Mouse (Mus musculus): ENCODE data around the gene Pdzk1ip1. TPM values are rescaled to one million over a fixed set of nuclear protein-coding genes. Genes with fewer than 3 reads are reported as not detected.

The Pdzk1ip1 gene
- total and polyA plus RNA-seq, 3 experiments = 0.55 TPM; not detected in 2

GRCm38 (mm10) chr4:115052343-115053005, 36.0 kb upstream of the Pdzk1ip1 start:
- no peak overlapping the region for H3K27ac ChIP-seq (ENCODE audit: insufficient read depth, low read depth)

GRCm38 (mm10) chr4:115055044-115055443, 33.5 kb upstream of the Pdzk1ip1 start:
- Histone ChIP-seq H3K4me1 (ENCODE audit: control insufficient read depth in 1 of 2, insufficient read depth in 2 of 2) (no peaks in the 10 kb centered on the region), H3K79me2 (replicated peaks; ENCODE audit: control insufficient read depth, extremely low read depth, insufficient read depth, poor library complexity, severe bottlenecking) (no peaks in the 10 kb centered on the region), H3K4me3 (replicated peaks in 1 of 3; ENCODE audit: low read depth in 2 of 3, low read length in 2 of 3, poor library complexity in 1 of 3) (no peak overlapping the region), H3K27me3 (replicated peaks) (peaks cover 81% of the 10 kb centered on the region), H3K4me2 (ENCODE audit: insufficient read depth, low read depth, poor library complexity, severe bottlenecking) (no peak overlapping the region), H3K9ac (ENCODE audit: insufficient read depth, low read depth) (no peak overlapping the region), H3K36me3 (replicated peaks in 1 of 2; ENCODE audit: control insufficient read depth in 1 of 2, insufficient read depth in 1 of 2, low read length in 1 of 2) (no peaks in the 10 kb centered on the region), H3K9me3 (replicated peaks; ENCODE audit: low read length) (peaks cover 8% of the 10 kb centered on the region), H3K27ac (ENCODE audit: insufficient read depth, low read depth) (no peak overlapping the region)
- dilution Hi-C loops (cut with MboI; ENCODE audit: extremely low pct_ligation_motif_present, extremely low pct_unique_long_range_greater_than_20kb, low sequenced_read_pairs) = no loop called here
- in situ Hi-C loops (cut with MboI; ENCODE audit: low pct_ligation_motif_present, low pct_unique_long_range_greater_than_20kb, low sequenced_read_pairs) = no loop called here
- DNase-seq (ENCODE audit: extremely low read depth) = no peak
- TF ChIP-seq ZNF384 (IDR thresholded peaks at IDR 0.05; ENCODE audit: low read depth, low read length) = no peak
- TF ChIP-seq MAZ (IDR thresholded peaks at IDR 0.05; ENCODE audit: low read depth, low read length) = no peak
- TF ChIP-seq ZC3H11A (IDR thresholded peaks at IDR 0.05; ENCODE audit: low read depth, low read length) = no peak
- TF ChIP-seq KAT2A (IDR thresholded peaks at IDR 0.05; ENCODE audit: insufficient replicate concordance, low read length) = no peak

More at GRCm38 (mm10) chr4:115052343-115053005, 36.0 kb upstream of the Pdzk1ip1 start:
- H3K9ac ChIP-seq (ENCODE audit: insufficient read depth, low read depth) = no peak overlapping the region
- no peaks in the 10 kb centered on the region for H3K36me3 ChIP-seq (replicated peaks in 1 of 2; ENCODE audit: control insufficient read depth in 1 of 2, insufficient read depth in 1 of 2, low read length in 1 of 2)
- peaks cover 1 to 6% of the 10 kb centered on the region in 2 experiments; a peak in 3 of 4 replicates for H3K4me1 ChIP-seq (ENCODE audit: control insufficient read depth in 1 of 2, insufficient read depth in 2 of 2)
- dilution Hi-C loops (cut with MboI; ENCODE audit: extremely low pct_ligation_motif_present, extremely low pct_unique_long_range_greater_than_20kb, low sequenced_read_pairs) = no loop called here
- no peaks in the 10 kb centered on the region for H3K79me2 ChIP-seq (replicated peaks; ENCODE audit: control insufficient read depth, extremely low read depth, insufficient read depth, poor library complexity, severe bottlenecking)
- in situ Hi-C loops (cut with MboI; ENCODE audit: low pct_ligation_motif_present, low pct_unique_long_range_greater_than_20kb, low sequenced_read_pairs) = no loop called here
- peaks cover 8% of the 10 kb centered on the region for H3K9me3 ChIP-seq (replicated peaks; ENCODE audit: low read length)
- TF ChIP-seq ZMIZ1 (IDR thresholded peaks at IDR 0.05; ENCODE audit: low read depth, low read length) (no peak), ETS1 (conservative IDR thresholded peaks at IDR 0.05; ENCODE audit: low read depth, low read length) (no peak)
- peaks cover 84% of the 10 kb centered on the region for H3K27me3 ChIP-seq (replicated peaks)
- peak overlapping the region; percentile 3 for H3K4me2 ChIP-seq (ENCODE audit: insufficient read depth, low read depth, poor library complexity, severe bottlenecking)
- DNase-seq (ENCODE audit: extremely low read depth) = no peak
- no peak overlapping the region for H3K4me3 ChIP-seq (replicated peaks in 1 of 3; ENCODE audit: low read depth in 2 of 3, low read length in 2 of 3, poor library complexity in 1 of 3)

GRCm38 (mm10) chr4:115055691-115056090, 32.8 kb upstream of the Pdzk1ip1 start:
- Histone ChIP-seq H3K36me3 (replicated peaks in 1 of 2; ENCODE audit: control insufficient read depth in 1 of 2, insufficient read depth in 1 of 2, low read length in 1 of 2) (no peaks in the 10 kb centered on the region), H3K27ac (ENCODE audit: insufficient read depth, low read depth) (no peak overlapping the region), H3K4me2 (ENCODE audit: insufficient read depth, low read depth, poor library complexity, severe bottlenecking) (no peak overlapping the region), H3K27me3 (replicated peaks) (peaks cover 84% of the 10 kb centered on the region), H3K4me1 (ENCODE audit: control insufficient read depth in 1 of 2, insufficient read depth in 2 of 2) (no peaks in the 10 kb centered on the region), H3K9ac (ENCODE audit: insufficient read depth, low read depth) (no peak overlapping the region), H3K9me3 (replicated peaks; ENCODE audit: low read length) (peaks cover 8% of the 10 kb centered on the region), H3K4me3 (replicated peaks in 1 of 3; ENCODE audit: low read depth in 2 of 3, low read length in 2 of 3, poor library complexity in 1 of 3) (no peak overlapping the region), H3K79me2 (replicated peaks; ENCODE audit: control insufficient read depth, extremely low read depth, insufficient read depth, poor library complexity, severe bottlenecking) (no peaks in the 10 kb centered on the region)
- dilution Hi-C loops (cut with MboI; ENCODE audit: extremely low pct_ligation_motif_present, extremely low pct_unique_long_range_greater_than_20kb, low sequenced_read_pairs) = no loop called here
- in situ Hi-C loops (cut with MboI; ENCODE audit: low pct_ligation_motif_present, low pct_unique_long_range_greater_than_20kb, low sequenced_read_pairs) = no loop called here
- TF ChIP-seq MAX (IDR thresholded peaks at IDR 0.05; ENCODE audit: low read length) = no peak
- no peak for TF ChIP-seq MEF2A (IDR thresholded peaks at IDR 0.05; ENCODE audit: borderline replicate concordance, low read depth, low read length)
- no peak for TF ChIP-seq ZKSCAN1 (IDR thresholded peaks at IDR 0.05; ENCODE audit: borderline replicate concordance, low read depth, low read length)
- no peak for TF ChIP-seq TCF12 (IDR thresholded peaks at IDR 0.05; ENCODE audit: low read depth, low read length)
- no peak for TF ChIP-seq CHD1 (IDR thresholded peaks at IDR 0.05; ENCODE audit: low read depth, low read length)
- TF ChIP-seq SMC3 (IDR thresholded peaks at IDR 0.05; ENCODE audit: low read depth, low read length) = no peak
- TF ChIP-seq TBP (conservative IDR thresholded peaks at IDR 0.05; ENCODE audit: low read depth, low read length) = no peak
- no peak for TF ChIP-seq E2F4 (IDR thresholded peaks at IDR 0.05; ENCODE audit: insufficient replicate concordance, low read depth, low read length)
- no peak for TF ChIP-seq MAZ (IDR thresholded peaks at IDR 0.05; ENCODE audit: low read depth, low read length)
- DNase-seq (ENCODE audit: extremely low read depth) = no peak
